Mouse (Mus musculus): Measurements from ENCODE around the gene Rbl2.

The Rbl2 gene

GRCm38 (mm10) chr8:91069834-91070233 lies at the start of gene Rbl2:
Rbl2 (plus strand) TSS chr8:91070057.
- DNase-seq (ENCODE audit: low spot score in 2 of 2), result peak; percentile 87 to 96

DNA sequence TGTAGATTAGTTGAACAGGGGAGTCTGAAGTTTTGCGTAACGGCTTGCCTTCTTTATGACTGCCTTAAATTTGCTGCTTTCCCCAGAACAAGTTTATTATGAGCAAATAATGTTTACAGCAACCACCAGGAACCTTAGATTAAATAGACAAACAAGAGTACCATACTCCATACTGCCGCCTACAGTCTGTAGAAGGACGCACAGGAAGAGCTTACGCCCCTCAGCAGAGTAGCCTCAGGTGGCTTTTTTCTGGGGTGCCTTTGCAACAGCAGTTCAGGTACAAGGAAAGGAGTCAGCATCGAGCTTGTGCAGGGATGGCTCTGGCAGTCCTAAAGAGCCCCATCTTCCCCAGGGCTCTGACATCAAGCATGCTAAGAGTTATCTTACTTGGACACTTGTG lies 35.4 kb upstream of the Rbl2 start:
- DNase-seq (ENCODE audit: low spot score in 2 of 2), result no peak

GRCm38 (mm10) chr8:91036905-91037304 lies 33.0 kb upstream of the Rbl2 start:
- no peak for DNase-seq (ENCODE audit: low spot score in 2 of 2)

DNA sequence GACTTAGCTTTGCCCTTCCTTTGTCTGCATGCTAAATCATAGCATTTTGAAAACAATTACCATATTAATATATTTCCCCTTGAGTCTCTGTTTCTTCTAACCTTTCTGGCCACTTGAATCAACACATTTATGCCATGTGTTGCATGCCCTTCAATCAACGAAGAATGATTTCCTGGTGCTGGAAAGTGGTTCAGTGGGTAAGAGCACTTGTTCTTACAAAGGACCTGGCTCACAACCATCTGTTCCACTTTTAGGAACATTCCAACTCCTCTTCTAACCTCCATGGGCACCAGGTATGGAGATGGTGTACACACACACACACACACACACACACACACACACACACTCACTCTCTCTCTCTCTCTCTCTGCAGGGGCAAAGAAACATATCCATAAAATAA lies 31.2 kb upstream of the Rbl2 start:
- no peak for DNase-seq (ENCODE audit: low spot score in 2 of 2)

- DNase-seq (ENCODE audit: low spot score in 2 of 2), result no peak
Observed at GRCm38 (mm10) chr8:91046370-91046769, 23.5 kb upstream of the Rbl2 start.

DNA sequence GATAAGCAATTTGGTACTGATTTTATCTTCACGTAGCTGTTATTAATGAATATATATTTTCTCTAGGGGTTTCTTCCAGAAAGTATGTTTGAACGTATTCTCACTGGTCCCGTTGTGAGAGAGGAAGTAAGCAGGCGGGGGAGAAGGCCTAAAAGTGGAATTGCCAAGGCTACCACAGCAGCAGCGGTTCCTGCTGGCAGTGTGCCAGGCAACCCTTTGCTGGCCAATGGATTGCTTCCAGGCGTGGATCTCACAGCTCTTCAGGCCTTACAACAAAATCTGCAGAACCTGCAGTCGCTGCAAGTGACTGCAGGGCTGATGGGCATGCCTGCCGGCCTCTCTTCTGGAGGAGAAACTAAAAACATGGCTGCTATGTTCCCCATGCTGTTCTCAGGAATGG lies 18.8 kb upstream of the Rbl2 start:
- DNase-seq (ENCODE audit: low spot score in 2 of 2), result peak in 1 of 2 experiments; percentile 73

GRCm38 (mm10) chr8:91054418-91054817 lies 15.4 kb upstream of the Rbl2 start:
- no peak for DNase-seq (ENCODE audit: low spot score in 2 of 2)

GRCm38 (mm10) chr8:91056848-91057247 lies 13.0 kb upstream of the Rbl2 start:
- DNase-seq (ENCODE audit: low spot score in 2 of 2), result no peak

GRCm38 (mm10) chr8:91059086-91059578 lies 10.7 kb upstream of the Rbl2 start:
- peak in 1 of 2 experiments; percentile 19 for DNase-seq (ENCODE audit: low spot score in 2 of 2)

GRCm38 (mm10) chr8:91059884-91060510 lies 9.9 kb upstream of the Rbl2 start:
- no peak for DNase-seq (ENCODE audit: low spot score in 2 of 2)

- no peak for DNase-seq (ENCODE audit: low spot score in 2 of 2)
Observed at GRCm38 (mm10) chr8:91060555-91061471, 9.0 kb upstream of the Rbl2 start.

DNA sequence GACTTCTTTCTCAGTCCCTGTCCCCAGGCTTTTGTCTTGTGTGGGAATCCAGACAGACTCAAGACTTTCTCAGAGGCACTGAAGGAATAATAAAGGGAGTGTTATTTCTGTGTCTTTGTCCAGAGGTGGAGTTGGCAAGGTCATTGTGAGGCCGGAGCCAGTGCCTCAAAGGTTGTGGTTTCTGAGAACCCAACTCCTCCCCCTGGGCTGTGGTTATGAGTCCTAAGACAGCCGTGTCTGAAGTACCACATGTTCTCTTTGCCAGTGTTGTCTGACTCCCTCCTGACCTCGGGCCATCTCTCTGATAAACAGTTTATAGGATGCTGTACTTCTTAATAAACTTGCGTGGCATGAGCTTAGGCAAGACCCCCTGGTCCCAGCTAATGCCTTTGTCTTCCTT lies 4.7 kb upstream of the Rbl2 start:
- no peak for DNase-seq (ENCODE audit: low spot score in 2 of 2)

- peak in 1 of 2 experiments; percentile 19 for DNase-seq (ENCODE audit: low spot score in 2 of 2)
Observed at GRCm38 (mm10) chr8:91069407-91069806, 450 bp upstream of the Rbl2 start.

DNA sequence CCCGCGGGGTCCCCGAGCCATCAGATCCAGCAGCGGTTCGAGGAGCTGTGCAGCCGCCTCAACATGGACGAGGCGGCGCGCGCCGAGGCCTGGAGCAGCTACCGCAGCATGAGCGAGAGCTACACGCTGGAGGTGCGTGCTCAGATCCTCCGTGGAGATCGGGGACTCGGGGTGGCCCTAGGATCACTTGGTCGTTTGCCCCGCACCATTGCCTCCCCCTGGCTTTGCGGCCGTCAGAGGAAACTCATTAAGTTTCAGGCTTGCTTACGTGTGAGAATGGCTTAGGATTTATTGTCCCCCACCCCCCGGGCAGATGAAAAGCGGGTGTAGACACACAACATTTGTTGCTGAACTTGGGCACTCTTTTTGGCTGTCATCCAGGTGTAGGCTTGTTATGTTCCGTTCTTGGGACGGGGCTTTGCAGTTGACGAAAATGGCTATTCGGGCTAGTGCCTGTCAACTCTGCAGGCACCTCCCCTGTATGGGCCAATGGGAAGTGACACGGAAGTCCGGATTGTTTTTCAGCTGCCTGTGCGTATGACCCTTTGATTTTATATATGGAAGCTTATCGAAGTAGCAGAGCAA lies 510 bp downstream of the Rbl2 start:
- peak; percentile 66 to 75 for DNase-seq (ENCODE audit: low spot score in 2 of 2)

DNA sequence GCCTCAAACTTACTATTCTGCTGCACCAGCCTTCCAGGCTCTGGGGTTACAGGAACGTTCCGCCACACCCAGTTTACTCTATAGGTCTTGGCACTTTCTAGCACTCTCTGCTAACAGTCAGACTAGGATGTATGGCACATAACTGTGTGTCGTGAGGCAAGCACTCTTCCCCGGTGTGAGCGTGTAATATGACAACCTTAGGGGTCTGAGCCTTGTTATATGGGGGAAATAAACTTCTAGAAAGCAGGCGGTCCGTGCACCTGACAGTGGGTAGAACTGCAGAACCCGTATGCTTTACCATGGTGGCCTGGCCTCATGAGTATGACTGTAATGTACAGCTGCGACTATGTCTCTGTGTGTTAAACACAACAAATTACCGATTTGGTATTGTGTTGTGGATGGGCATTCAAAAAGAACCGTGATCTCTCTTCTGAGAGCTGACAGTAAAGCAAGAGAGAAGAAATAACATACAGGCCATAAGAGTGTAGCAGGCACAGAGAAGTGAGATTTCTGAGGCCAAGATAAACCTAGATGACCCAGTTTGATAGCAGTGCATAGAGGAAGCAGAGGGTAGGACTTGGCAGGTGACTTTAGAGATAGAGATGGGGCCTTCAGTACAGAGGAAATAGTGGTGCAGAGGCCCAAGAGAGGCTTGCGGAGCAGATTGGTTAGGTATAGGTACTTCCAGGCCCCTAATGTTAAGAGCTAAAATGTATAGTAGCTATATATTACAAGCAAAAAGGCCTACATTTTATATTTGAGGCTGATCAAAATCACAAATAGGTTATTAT lies 7.4 kb downstream of the Rbl2 start:
- DNase-seq (ENCODE audit: low spot score in 2 of 2), result no peak

- no peak for DNase-seq (ENCODE audit: low spot score in 2 of 2)
Observed at GRCm38 (mm10) chr8:91079678-91080077, 9.8 kb downstream of the Rbl2 start.

DNA sequence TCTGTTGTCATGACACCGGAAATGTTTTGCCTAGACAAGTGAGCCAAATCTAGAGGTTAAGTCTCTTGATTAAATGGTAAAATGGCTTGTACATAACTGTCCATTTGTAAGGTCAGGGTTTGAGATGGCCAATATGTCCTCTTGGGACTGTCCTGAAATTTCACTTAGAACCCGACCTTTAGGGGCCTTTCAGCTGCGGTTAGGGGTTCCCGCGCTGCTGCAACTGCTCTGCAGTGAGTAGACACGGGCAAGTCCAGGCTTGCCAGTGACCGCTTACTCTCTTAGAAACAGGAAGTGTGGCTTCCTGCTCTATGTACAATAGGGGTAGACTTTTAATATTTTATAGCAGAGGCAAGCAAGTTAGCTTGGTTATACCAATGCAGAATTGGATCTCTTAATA lies 12.1 kb downstream of the Rbl2 start:
- DNase-seq (ENCODE audit: low spot score in 2 of 2), result no peak

GRCm38 (mm10) chr8:91082428-91082827 lies 12.6 kb downstream of the Rbl2 start:
- DNase-seq (ENCODE audit: low spot score in 2 of 2), result no peak

- DNase-seq (ENCODE audit: low spot score in 2 of 2), result no peak
Observed at GRCm38 (mm10) chr8:91088452-91088851, 18.6 kb downstream of the Rbl2 start.

GRCm38 (mm10) chr8:91089601-91090000 lies 19.7 kb downstream of the Rbl2 start:
- DNase-seq (ENCODE audit: low spot score in 2 of 2), result no peak

- DNase-seq (ENCODE audit: low spot score in 2 of 2), result no peak
Observed at GRCm38 (mm10) chr8:91094135-91094534, 24.3 kb downstream of the Rbl2 start.

GRCm38 (mm10) chr8:91098106-91098505 lies 28.2 kb downstream of the Rbl2 start:
- no peak for DNase-seq (ENCODE audit: low spot score in 2 of 2)

All from left cerebral cortex, adult 9 months (tissue).